Mouse (Mus musculus): ENCODE measurements around the gene Zfp60.

DNA sequence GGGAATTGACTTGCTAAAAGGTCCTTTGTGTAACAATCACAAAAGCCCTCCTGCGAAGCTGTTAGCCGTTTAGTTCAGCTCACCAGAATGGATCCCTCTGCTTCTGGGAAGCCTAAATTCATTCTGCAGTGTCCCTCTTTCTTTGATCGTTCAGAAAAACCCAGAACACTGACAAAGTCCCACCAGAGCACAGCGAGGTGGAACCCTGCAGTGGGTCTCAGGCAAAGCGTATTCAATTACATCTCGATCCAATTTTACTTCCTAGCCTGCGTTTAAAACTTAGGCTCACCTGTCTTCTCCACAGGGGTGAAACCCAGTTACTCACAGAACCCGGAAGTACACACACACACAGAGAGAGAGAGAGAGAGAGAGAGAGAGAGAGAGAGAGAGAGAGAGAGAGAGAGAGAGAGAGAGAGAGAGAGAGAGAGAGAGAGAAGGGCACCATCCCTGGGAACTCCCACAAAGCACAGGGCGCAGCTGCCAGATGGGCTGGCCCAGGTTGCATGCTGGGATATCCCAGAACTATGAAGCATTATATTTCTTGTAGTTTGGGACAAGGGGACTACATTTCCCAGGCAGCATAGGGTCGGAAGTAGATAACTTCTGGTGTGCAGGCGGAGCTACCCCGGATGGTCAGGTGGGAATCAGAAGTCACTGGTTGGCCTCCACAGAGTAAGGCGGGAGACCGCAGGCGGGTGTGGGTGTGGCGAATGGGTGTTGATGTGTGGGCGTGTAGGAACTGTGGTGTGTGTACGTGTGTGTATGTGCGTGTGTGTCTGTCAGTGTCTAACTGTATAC, 42.2 kb upstream of the Zfp60 start, which contains the start of gene Zfp607b:
- TF ChIP-seq POLR2A (IDR thresholded peaks at IDR 0.05; ENCODE audit: low read depth, low read length) (peak; percentile 37), CTCF (conservative IDR thresholded peaks at IDR 0.05; ENCODE audit: insufficient read depth, insufficient read length, low read depth, low read length) (no peak)

Measured in kidney, adult 2 months (tissue).